Mouse (Mus musculus) megakaryocyte-erythroid progenitor cell, adult 5 weeks (primary cell): ENCODE results near the gene Spcs3. TPM values are rescaled to one million over a fixed set of nuclear protein-coding genes. Genes with fewer than 3 reads are reported as not detected.

Experiments used
- polyA plus RNA-seq: library from polyadenylated mRNA; stranded (reverse); fragments of >175 nt; gene quantifications from 2 replicates; pipeline ENCODE4 v1.2.3, GENCODE M21; 2012

The Spcs3 gene
- polyA plus RNA-seq = 39.5 and 45.5 TPM in 2 replicates

GRCm38 (mm10) chr8:54529382-54530296, at the start of gene Spcs3, which contains the start of gene Asb5:
Gene Spcs3, minus strand, starts transcription at chr8:54529998.
Gene Asb5, plus strand, starts transcription at chr8:54529580.

Other genes starting within 250 kb of the Spcs3 start
- 1.3 and 1.8 TPM in 2 replicates for gene Asb5, start 418 bp downstream of the Spcs3 start, polyA plus RNA-seq
- gene Spata4, start 70.8 kb upstream of the Spcs3 start, polyA plus RNA-seq = not detected in 2 replicates